Mouse (Mus musculus) embryonic fibroblast, embryonic 13.5 days (primary cell): ENCODE results near the gene Tmem94.

Experiments
- CTCF ChIP-seq: IDR thresholded peaks from 2 replicates; pipeline ENCODE4 v1.5.1; 2011; ENCODE audit warnings: mild to moderate bottlenecking, control low read depth, low read length, moderate library complexity, borderline replicate concordance; ENCODE audit not compliant: insufficient read depth
- POLR2A ChIP-seq: IDR thresholded peaks from 2 replicates; pipeline ENCODE4 v1.6.1; 2011; ENCODE audit warnings: low read depth, mild to moderate bottlenecking, control low read depth, low read length, moderate library complexity

DNA sequence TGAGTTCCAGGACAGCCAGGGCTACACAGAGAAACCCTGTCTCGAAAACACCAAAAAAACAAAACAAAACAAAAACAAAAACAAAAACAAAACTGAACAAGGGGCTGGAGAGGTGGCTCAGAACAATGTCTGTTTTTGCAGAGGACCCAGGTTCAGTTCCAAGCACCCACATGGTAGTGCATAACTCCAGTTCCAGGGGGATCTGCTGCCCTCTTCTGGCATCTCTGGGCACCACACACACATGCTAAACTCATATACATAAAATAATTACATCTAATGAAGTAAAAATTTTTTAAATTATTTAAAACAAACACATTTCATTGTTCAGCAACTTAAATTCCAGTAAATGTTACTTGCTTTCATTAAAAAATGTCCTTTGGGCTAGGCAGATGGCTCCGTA, 80.6 kb downstream of the Tmem94 start:
- TF ChIP-seq CTCF (no peak), POLR2A (no peak)
